ENCODE assay signal across 9 mouse cellular contexts in genomic region chr1:64189471-64189870, GRCm38 (mm10).
DNase-seq lines count a peak whose midpoint lies in the region; ATAC-seq and TF ChIP-seq lines count a peak whose summit lies in the region.
"Had no signal": no experiment of that assay in that cellular context is flagged by ENCODE, and none has a peak within 500 bp of the region (broad histone marks: within the 10 kb centered on the region; RNA-seq: fewer than 3 reads in every experiment).

No protein-coding gene starts in this region.

- TF ChIP-seq CTCF in bone marrow macrophage, adult 2 months (IDR thresholded peaks at IDR 0.05; ENCODE audit: low read depth, low read length), result no peak

- 33% methylated on average over 6 of the region's 6 CpGs for WGBS in kidney, embryonic 14.5 days
- WGBS in hindbrain, embryonic 15.5 days, result 29% methylated on average over 6 of the region's 6 CpGs

- peak; percentile 18 for DNase-seq in kidney, adult 18-20 months
- DNase-seq in lung, postnatal 4 days, result peak; percentile 22 to 39
- no peak for DNase-seq in cerebellum, adult 8-10 months
- DNase-seq in c-Kit-positive CD71-positive TER-119-positive erythroid progenitor cells, embryonic 14.5 days (ENCODE audit: low spot score), result no peak
- no peak for DNase-seq in left cerebral cortex, adult 8-10 months (ENCODE audit: low spot score in 2 of 2)

- no peak for ATAC-seq in kidney, embryonic 14.5 days (ENCODE audit: low FRiP score, low TSS enrichment)
- ATAC-seq in hindbrain, embryonic 15.5 days (ENCODE audit: low FRiP score, low read depth), result peak; percentile 50

- H3K4me2 ChIP-seq in kidney, embryonic 14.5 days (replicated peaks; ENCODE audit: low read depth, low read length), result no peak overlapping the region
- no peak overlapping the region for H3K4me2 ChIP-seq in hindbrain, embryonic 15.5 days
- H3K4me2 ChIP-seq: limb, embryonic 15.5 days had no signal

- no peak for TF ChIP-seq POLR2A in bone marrow macrophage, adult 2 months (IDR thresholded peaks at IDR 0.05; ENCODE audit: borderline replicate concordance, low read depth, low read length)

- no peak overlapping the region for H3K9ac ChIP-seq in kidney, embryonic 14.5 days (ENCODE audit: low read depth, low read length)
- H3K9ac ChIP-seq in hindbrain, embryonic 15.5 days, result no peak overlapping the region
- H3K9ac ChIP-seq: limb, embryonic 15.5 days had no signal

- no peaks in the 10 kb centered on the region for H3K27me3 ChIP-seq in kidney, embryonic 14.5 days (ENCODE audit: control insufficient read depth, insufficient read depth, low read length)
- H3K27me3 ChIP-seq in hindbrain, embryonic 15.5 days, result no peaks in the 10 kb centered on the region
- H3K27me3 ChIP-seq: limb, embryonic 15.5 days had no signal

- peaks cover 14% of the 10 kb centered on the region; the same call in 1 of the 2 replicates for H3K4me1 ChIP-seq in kidney, embryonic 14.5 days (ENCODE audit: control insufficient read depth, insufficient read depth, low read length)
- peaks cover 46% of the 10 kb centered on the region for H3K4me1 ChIP-seq in bone marrow macrophage, adult 2 months (ENCODE audit: control insufficient read depth, insufficient read depth, low read length)
- H3K4me1 ChIP-seq in hindbrain, embryonic 15.5 days (replicated peaks), result peaks cover 46% of the 10 kb centered on the region

- no peak overlapping the region for H3K4me3 ChIP-seq in kidney, embryonic 14.5 days (ENCODE audit: low read length)
- H3K4me3 ChIP-seq in bone marrow macrophage, adult 2 months (ENCODE audit: insufficient read depth, low read length), result no peak overlapping the region
- no peak overlapping the region for H3K4me3 ChIP-seq in hindbrain, embryonic 15.5 days
- H3K4me3 ChIP-seq: limb, embryonic 15.5 days had no signal

- H3K27ac ChIP-seq in kidney, embryonic 14.5 days (ENCODE audit: low read depth, low read length), result no peak overlapping the region
- H3K27ac ChIP-seq in bone marrow macrophage, adult 2 months (ENCODE audit: insufficient read depth, low read depth, low read length), result peak overlapping the region; percentile 94
- H3K27ac ChIP-seq in hindbrain, embryonic 15.5 days (replicated peaks), result peak overlapping the region; percentile 53
- H3K27ac ChIP-seq: limb, embryonic 15.5 days had no signal

- no peaks in the 10 kb centered on the region for H3K36me3 ChIP-seq in kidney, embryonic 14.5 days (ENCODE audit: control insufficient read depth, insufficient read depth, low read length)
- H3K36me3 ChIP-seq in hindbrain, embryonic 15.5 days, result no peaks in the 10 kb centered on the region
- H3K36me3 ChIP-seq: limb, embryonic 15.5 days had no signal

- no peaks in the 10 kb centered on the region for H3K9me3 ChIP-seq in kidney, embryonic 14.5 days (ENCODE audit: control insufficient read depth, low read length)
- H3K9me3 ChIP-seq in hindbrain, embryonic 15.5 days, result no peaks in the 10 kb centered on the region
- H3K9me3 ChIP-seq: limb, embryonic 15.5 days had no signal

Comparison
In these comparisons a context has a peak if more than half of its experiments do, and no peak if none do; other contexts are left out.
1. DNase-seq: peak in kidney, adult 18-20 months (single experiment) and lung, postnatal 4 days (2 of 2); none in cerebellum, adult 8-10 months (single experiment), c-Kit-positive CD71-positive TER-119-positive erythroid progenitor cells, embryonic 14.5 days (single experiment) and left cerebral cortex, adult 8-10 months (0 of 2).